Mouse (Mus musculus) large intestine, adult 2 months (tissue): ENCODE data around the gene Ppp1r36. TPM values are rescaled to one million over a fixed set of nuclear protein-coding genes. Genes with fewer than 3 reads are reported as not detected.

Experiments
- DNase-seq: peaks from one replicate; pipeline ENCODE4 v3.0.0-alpha.2; 2012; ENCODE audit warnings: low read depth, low spot score
- WGBS: fragments of 180-500 bp; shearing (Covaris S2); methylation state at CpG from one replicate; pipeline ENCODE4 v1.1.7; 2018; 5-methylcytosine and 5-hydroxymethylcytosine counted together
- polyA plus RNA-seq: library from polyadenylated mRNA; depleted of rRNA; stranded (reverse); fragments of >200 nt; gene quantifications from 2 replicates; pipeline ENCODE4 v1.2.3, GENCODE M21; 2012; rRNA removed

The Ppp1r36 gene
- polyA plus RNA-seq, 1 experiment = not detected

DNA sequence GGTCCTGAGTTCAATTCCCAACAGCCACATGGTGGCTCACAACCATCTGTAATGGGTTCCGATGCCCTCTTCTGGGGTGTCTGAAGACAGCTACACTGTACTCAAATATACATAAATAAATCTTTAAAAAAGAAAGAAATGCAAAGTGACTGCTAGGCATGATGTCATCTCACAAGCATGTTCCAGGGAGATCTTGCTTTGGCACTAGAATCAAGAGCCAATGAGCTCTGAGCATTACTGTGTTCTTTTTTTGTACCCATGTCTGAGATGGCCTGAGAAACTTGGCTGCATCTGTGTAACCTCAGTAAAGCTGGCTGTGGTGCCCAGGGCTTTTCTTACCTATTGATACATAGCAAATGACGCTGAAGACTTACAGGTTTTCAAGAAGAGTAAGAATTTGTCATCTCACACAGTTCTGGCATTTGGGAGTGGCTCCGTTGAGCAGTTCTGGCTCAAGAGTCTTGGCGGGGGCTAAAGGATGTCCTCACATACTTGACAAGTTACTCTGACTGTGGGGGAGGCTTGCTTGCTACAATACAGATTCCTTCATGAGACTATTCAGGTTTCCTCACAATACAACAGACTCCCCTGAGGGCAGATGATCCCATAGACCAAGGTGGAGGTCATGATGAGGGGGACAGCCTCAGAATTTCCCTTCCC, 62.6 kb downstream of the Ppp1r36 start:
- WGBS = 74% methylated on average over 4 of the region's 4 CpGs
- no peak for DNase-seq

DNA sequence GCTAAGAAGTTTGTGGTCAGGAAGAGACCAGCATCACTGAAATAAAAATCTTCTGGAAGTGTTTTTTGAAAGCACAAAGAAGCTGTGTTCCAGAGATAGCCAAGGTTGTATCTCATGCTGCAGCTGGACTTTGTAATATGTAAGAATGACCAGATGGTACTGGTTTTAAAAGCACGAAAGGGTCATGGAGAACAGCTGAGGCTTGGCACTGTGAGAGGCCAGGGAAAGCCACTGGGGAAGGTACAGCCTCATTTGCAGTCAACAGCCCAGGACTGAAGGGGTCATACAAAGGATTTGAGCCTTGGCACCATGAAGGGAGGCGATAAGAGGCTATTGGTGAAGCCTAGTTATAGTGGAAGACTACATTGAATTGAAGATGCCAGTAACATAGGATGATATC, 65.1 kb downstream of the Ppp1r36 start:
- 80% methylated on average over 2 of the region's 2 CpGs for WGBS
- DNase-seq = no peak

DNA sequence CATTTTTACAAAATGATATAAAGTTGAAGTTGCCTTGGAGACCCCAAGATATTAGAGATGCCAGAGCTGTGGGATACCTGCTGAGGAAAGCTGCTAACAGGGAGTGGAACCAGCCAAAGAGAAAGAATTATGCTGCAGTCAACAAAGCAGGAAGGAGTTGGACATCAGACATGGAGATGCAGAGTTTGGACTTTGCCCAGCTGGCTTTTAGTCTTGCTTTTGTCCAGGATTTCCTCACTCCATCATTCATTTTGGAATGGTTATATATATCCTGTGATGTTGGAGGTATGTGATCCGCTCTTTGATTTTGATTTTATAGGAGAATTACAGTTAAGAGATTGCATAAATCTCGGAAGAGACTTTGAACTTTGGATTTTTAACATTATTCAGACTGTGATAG, 65.6 kb downstream of the Ppp1r36 start:
- no peak for DNase-seq

DNA sequence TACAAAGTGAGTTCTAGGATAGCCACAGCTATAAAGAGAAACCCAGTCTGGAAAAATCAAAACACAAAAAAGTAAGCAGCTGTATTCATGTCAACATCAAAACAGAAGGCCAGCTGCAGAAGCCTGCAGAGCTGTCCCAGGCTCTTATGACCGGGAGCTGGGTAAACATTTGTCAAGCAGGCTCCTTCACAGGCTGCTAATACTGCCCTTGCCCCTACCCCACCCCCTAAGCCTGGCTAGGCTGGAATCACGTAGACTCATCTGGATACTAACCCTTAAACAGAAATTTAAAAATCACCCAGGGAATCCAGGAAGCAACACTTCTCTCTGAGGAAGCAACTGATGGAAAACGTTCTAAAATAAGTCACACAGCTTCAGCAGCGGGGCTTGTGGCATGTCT, 67.5 kb downstream of the Ppp1r36 start:
- WGBS = 21% methylated on average over 4 of the region's 4 CpGs

More for the DNA sequence above, 65.6 kb downstream of the Ppp1r36 start:
- 31% methylated on average over 2 of the region's 2 CpGs for WGBS

DNA sequence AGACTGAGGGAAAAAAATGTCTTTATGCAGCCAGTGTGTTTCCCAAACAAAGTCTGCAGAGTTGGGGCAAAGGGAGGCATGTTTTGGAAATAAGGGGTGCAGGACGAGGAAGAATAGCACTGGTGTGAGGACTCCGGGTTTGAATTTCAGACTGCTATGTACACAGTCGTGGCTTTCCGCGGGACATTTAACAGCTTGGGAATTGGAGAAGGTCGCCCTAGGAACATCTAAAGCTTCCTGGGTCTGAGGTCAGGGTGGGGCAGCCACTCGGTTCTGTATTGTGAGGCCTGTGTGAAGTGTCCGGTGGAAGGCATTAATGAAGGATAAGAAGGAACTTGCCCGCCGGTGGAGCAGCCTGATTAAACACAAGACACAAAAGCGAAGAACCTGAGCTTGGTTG, 68.0 kb downstream of the Ppp1r36 start:
- WGBS = 32% methylated on average over 11 of the region's 11 CpGs
- DNase-seq = no peak

More for the DNA sequence above, 67.5 kb downstream of the Ppp1r36 start:
- no peak for DNase-seq

DNA sequence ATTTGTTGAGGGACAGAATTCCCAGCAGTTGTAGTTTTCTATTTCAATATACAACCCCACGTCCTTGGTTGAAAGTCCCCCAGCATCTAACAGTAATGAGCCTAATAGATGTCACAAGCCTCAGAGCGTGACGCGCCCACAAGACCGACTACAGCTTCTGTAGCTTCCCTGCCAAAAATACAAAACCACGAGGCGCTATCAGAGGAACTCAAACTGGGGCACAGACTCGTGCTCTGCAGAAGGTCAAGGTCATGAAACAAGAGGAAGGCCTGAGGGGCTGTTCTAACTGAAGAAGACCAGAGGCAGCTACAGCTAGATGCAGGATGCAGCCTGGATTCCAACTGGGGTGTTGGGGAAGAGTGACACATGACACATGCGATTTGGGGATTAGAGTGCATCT, 69.6 kb downstream of the Ppp1r36 start:
- 69% methylated on average over 9 of the region's 9 CpGs for WGBS
- no peak for DNase-seq

Other genes with a start within 250 kb of the Ppp1r36 start
- gene Esr2, start 240.3 kb upstream of the Ppp1r36 start, polyA plus RNA-seq = 0.02 and 0.04 TPM in 2 replicates
- not detected in 2 replicates for gene Tex21, start 170.8 kb upstream of the Ppp1r36 start, polyA plus RNA-seq
- gene Mthfd1, start 162.2 kb upstream of the Ppp1r36 start, polyA plus RNA-seq = 23.4 and 31.5 TPM in 2 replicates
- 0.06 and 0.08 TPM in 2 replicates for gene Akap5, start 92.6 kb upstream of the Ppp1r36 start, polyA plus RNA-seq
- 3.7 and 4.6 TPM in 2 replicates for gene Zbtb25, start 47.9 kb upstream of the Ppp1r36 start, polyA plus RNA-seq
- 0.83 and 1.5 TPM in 2 replicates for gene Zbtb1, start 47.3 kb upstream of the Ppp1r36 start, polyA plus RNA-seq
- 12.9 and 17.3 TPM in 2 replicates for gene Hspa2, start 13.4 kb upstream of the Ppp1r36 start, polyA plus RNA-seq
- 13.3 and 19.7 TPM in 2 replicates for gene Plekhg3, start 113.4 kb downstream of the Ppp1r36 start, polyA plus RNA-seq